Mouse (Mus musculus): ENCODE data around the gene Krtap1-3.

The Krtap1-3 gene

GRCm38 (mm10) chr11:99557976-99558745 is 33.0 kb downstream of the Krtap1-3 start:
- DNase-seq (ENCODE audit: low spot score): peak; percentile 7

- no peak for DNase-seq (ENCODE audit: low spot score)
These were observed 34.4 kb downstream of the Krtap1-3 start, which contains the start of gene Krtap3-2 for GRCm38 (mm10) chr11:99556753-99557152. Krtap3-2 (minus strand) TSS chr11:99556853.

- DNase-seq (ENCODE audit: low spot score): no peak
These were observed 34.9 kb downstream of the Krtap1-3 start for GRCm38 (mm10) chr11:99556195-99556594.

- no peak for DNase-seq (ENCODE audit: low spot score)
These were observed 40.4 kb downstream of the Krtap1-3 start, which contains the start of gene Krtap3-3 for GRCm38 (mm10) chr11:99550765-99551164. Krtap3-3 (minus strand) TSS chr11:99550865.

GRCm38 (mm10) chr11:99547892-99548291 is 43.2 kb downstream of the Krtap1-3 start:
- no peak for DNase-seq (ENCODE audit: low spot score)

All from lung, postnatal 25 days (tissue).